Mouse (Mus musculus): ENCODE results near the gene Cyp4a12a.
A peak's percentile ranks its signal among the peaks of the same experiment; 100 is the strongest.
"Not testable (repeated sequence)": the region's sequence is repeated elsewhere in the genome, so short reads cannot be mapped to it uniquely, and the experiment has no call there.

Cyp4a12a gene

GRCm38 (mm10) chr4:115298746-115299145, at the start of gene Cyp4a12a:
Gene Cyp4a12a, plus strand, starts transcription at chr4:115299046.
- not testable (repeated sequence) for DNase-seq

- DNase-seq: not testable (repeated sequence)
These were observed 33.9 kb upstream of the Cyp4a12a start for GRCm38 (mm10) chr4:115264687-115265569.

GRCm38 (mm10) chr4:115278215-115278982, 20.4 kb upstream of the Cyp4a12a start:
- DNase-seq: not testable (repeated sequence)

- DNase-seq: no peak
These were observed 18.5 kb upstream of the Cyp4a12a start for GRCm38 (mm10) chr4:115280342-115280741.

- DNase-seq: not testable (repeated sequence)
These were observed 18.1 kb upstream of the Cyp4a12a start for GRCm38 (mm10) chr4:115280779-115281178.

GRCm38 (mm10) chr4:115281231-115281767, 17.5 kb upstream of the Cyp4a12a start:
- not testable (repeated sequence) for DNase-seq

- DNase-seq: not testable (repeated sequence)
These were observed 26.9 kb downstream of the Cyp4a12a start for GRCm38 (mm10) chr4:115325722-115326121.

GRCm38 (mm10) chr4:115365624-115366023, 66.8 kb downstream of the Cyp4a12a start:
- DNase-seq: not testable (repeated sequence)

GRCm38 (mm10) chr4:115368067-115368466, 69.2 kb downstream of the Cyp4a12a start:
- peak in 1 of 2 experiments; percentile 14 for DNase-seq

Measured in lung, postnatal 4 days (tissue).